Mouse (Mus musculus): ENCODE results near the gene Ice1. TPM values are rescaled to one million over a fixed set of nuclear protein-coding genes. Genes with fewer than 3 reads are reported as not detected.

Ice1 gene
- polyA plus RNA-seq (2012; rRNA removed), result 9.3 and 10.5 TPM in 2 replicates

DNA sequence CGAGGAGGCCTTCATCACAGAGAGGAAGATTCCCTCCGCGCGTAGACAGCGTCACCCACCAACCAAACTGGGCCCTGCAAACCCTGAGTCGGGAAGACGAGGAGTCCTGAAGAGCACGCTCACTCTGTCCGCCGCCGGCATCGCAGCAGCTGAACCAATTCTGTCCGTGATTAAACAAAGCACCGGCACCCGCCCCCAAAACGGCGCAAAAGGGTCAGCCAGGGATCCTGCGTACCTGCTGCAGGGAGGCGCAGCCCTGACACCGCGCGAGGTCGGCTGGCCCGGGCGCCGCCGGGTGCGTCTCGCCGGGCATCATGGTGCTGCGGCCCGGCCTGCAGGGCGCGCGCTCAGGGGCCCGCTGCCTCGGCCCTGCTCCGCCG is at the start of gene Ice1:
Gene Ice1, minus strand, starts transcription at position 353 of the 380 bp plus-strand sequence.

Other genes with a start within 250 kb of the Ice1 start
- gene Adamts16, start 204.2 kb upstream of the Ice1 start, polyA plus RNA-seq (2012; rRNA removed), result 0.09 and 0.19 TPM in 2 replicates